In genomic region chr17:35000717-35001451, GRCm38 (mm10) we compare ENCODE assay signal across 8 mouse cellular contexts. TPM values are rescaled to one million over a fixed set of nuclear protein-coding genes. Genes with fewer than 3 reads are reported as not detected.
DNase-seq lines count a peak whose midpoint lies in the region; ATAC-seq lines count a peak whose summit lies in the region.

TSS of gene Vars (plus strand) at chr17:35000987.

- H3K4me1 ChIP-seq in forebrain, embryonic 14.5 days (ENCODE audit: control insufficient read depth, insufficient read depth, low read length) = peaks cover 12% of the 10 kb centered on the region
- peaks cover 76% of the 10 kb centered on the region for H3K4me1 ChIP-seq in liver, embryonic 15.5 days (replicated peaks)
- H3K4me1 ChIP-seq in neural tube, embryonic 11.5 days (ENCODE audit: control insufficient read depth, insufficient read depth, low read length) = peaks cover 11% of the 10 kb centered on the region
- peaks cover 36% of the 10 kb centered on the region for H3K4me1 ChIP-seq in stomach, embryonic 16.5 days (ENCODE audit: control insufficient read depth, insufficient read depth, low read length)

- H3K9me3 ChIP-seq in forebrain, embryonic 14.5 days (replicated peaks; ENCODE audit: control insufficient read depth, low read length) = no peaks in the 10 kb centered on the region
- no peaks in the 10 kb centered on the region for H3K9me3 ChIP-seq in liver, embryonic 15.5 days (replicated peaks)
- no peaks in the 10 kb centered on the region for H3K9me3 ChIP-seq in neural tube, embryonic 11.5 days (ENCODE audit: control insufficient read depth, low read length)
- no peaks in the 10 kb centered on the region for H3K9me3 ChIP-seq in stomach, embryonic 16.5 days (replicated peaks; ENCODE audit: control insufficient read depth, low read length)

- H3K4me2 ChIP-seq in forebrain, embryonic 14.5 days (ENCODE audit: low read length) = peak within 1 kb of the TSS; percentile 100
- H3K4me2 ChIP-seq in liver, embryonic 15.5 days = peak within 1 kb of the TSS; percentile 95
- H3K4me2 ChIP-seq in neural tube, embryonic 11.5 days (ENCODE audit: low read depth) = peak within 1 kb of the TSS; percentile 96
- H3K4me2 ChIP-seq in stomach, embryonic 16.5 days (ENCODE audit: low read depth, low read length) = peak within 1 kb of the TSS; percentile 98

- no peaks in the 10 kb centered on the region for H3K27me3 ChIP-seq in forebrain, embryonic 14.5 days (replicated peaks; ENCODE audit: control insufficient read depth, insufficient read depth, low read length)
- H3K27me3 ChIP-seq in liver, embryonic 15.5 days = no peaks in the 10 kb centered on the region
- no peaks in the 10 kb centered on the region for H3K27me3 ChIP-seq in neural tube, embryonic 11.5 days (ENCODE audit: control insufficient read depth, insufficient read depth, low read length)
- no peaks in the 10 kb centered on the region for H3K27me3 ChIP-seq in stomach, embryonic 16.5 days (ENCODE audit: control insufficient read depth, insufficient read depth, low read length)

- peaks cover 28% of the 10 kb centered on the region for H3K36me3 ChIP-seq in forebrain, embryonic 14.5 days (ENCODE audit: control insufficient read depth, insufficient read depth, low read length)
- peaks cover 51% of the 10 kb centered on the region for H3K36me3 ChIP-seq in liver, embryonic 15.5 days (replicated peaks)
- peaks cover 11% of the 10 kb centered on the region for H3K36me3 ChIP-seq in neural tube, embryonic 11.5 days (ENCODE audit: control insufficient read depth, insufficient read depth, low read length)
- peaks cover 16% of the 10 kb centered on the region for H3K36me3 ChIP-seq in stomach, embryonic 16.5 days (ENCODE audit: control insufficient read depth, insufficient read depth, low read length)

- peak within 1 kb of the TSS; percentile 93 for H3K9ac ChIP-seq in forebrain, embryonic 14.5 days (ENCODE audit: low read length)
- peak within 1 kb of the TSS; percentile 94 for H3K9ac ChIP-seq in liver, embryonic 15.5 days
- peak within 1 kb of the TSS; percentile 77 for H3K9ac ChIP-seq in neural tube, embryonic 11.5 days (ENCODE audit: low read length)
- peak within 1 kb of the TSS; percentile 92 for H3K9ac ChIP-seq in stomach, embryonic 16.5 days (ENCODE audit: low read length)

- DNase-seq in ES-CJ7 (ENCODE audit: low read depth, low spot score) = peak; percentile 89
- peak; percentile 78 for DNase-seq in cerebellum, adult 11 months
- peak; percentile 85 for DNase-seq in forebrain, embryonic 14.5 days (ENCODE audit: low spot score)
- DNase-seq in heart, postnatal 10 days = peak; percentile 92 to 93
- peak; percentile 90 to 94 for DNase-seq in kidney, postnatal 4 days
- peak; percentile 95 for DNase-seq in neural tube, embryonic 11.5 days (ENCODE audit: low spot score)

- peak within 1 kb of the TSS; percentile 96 for H3K27ac ChIP-seq in forebrain, embryonic 14.5 days (ENCODE audit: low read depth, low read length)
- H3K27ac ChIP-seq in liver, embryonic 15.5 days (replicated peaks) = peak within 1 kb of the TSS; percentile 97
- peak within 1 kb of the TSS; percentile 92 for H3K27ac ChIP-seq in neural tube, embryonic 11.5 days (ENCODE audit: low read depth, low read length)
- peak within 1 kb of the TSS; percentile 97 for H3K27ac ChIP-seq in stomach, embryonic 16.5 days (ENCODE audit: low read length)

- ATAC-seq in forebrain, embryonic 14.5 days = peak; percentile 93
- ATAC-seq in liver, embryonic 15.5 days (ENCODE audit: insufficient read depth) = peak; percentile 85
- peak; percentile 87 for ATAC-seq in neural tube, embryonic 11.5 days (ENCODE audit: insufficient read depth, low FRiP score, low TSS enrichment)
- ATAC-seq in stomach, embryonic 16.5 days (ENCODE audit: insufficient read depth, low FRiP score) = peak; percentile 92

- 1% methylated on average over 63 of the region's 83 CpGs for WGBS in forebrain, embryonic 14.5 days
- under 1% methylated on average over 81 of the region's 83 CpGs for WGBS in liver, embryonic 15.5 days (ENCODE audit: insufficient replicate concordance)
- WGBS in neural tube, embryonic 11.5 days = under 1% methylated on average over 79 of the region's 83 CpGs
- under 1% methylated on average over 83 of the region's 83 CpGs for WGBS in stomach, embryonic 16.5 days

- peak within 1 kb of the TSS; percentile 88 for H3K4me3 ChIP-seq in forebrain, embryonic 14.5 days (ENCODE audit: low read depth, low read length)
- H3K4me3 ChIP-seq in liver, embryonic 15.5 days (replicated peaks) = peak within 1 kb of the TSS; percentile 77
- peak within 1 kb of the TSS; percentile 76 for H3K4me3 ChIP-seq in neural tube, embryonic 11.5 days (ENCODE audit: low read depth, low read length)
- peak within 1 kb of the TSS; percentile 66 for H3K4me3 ChIP-seq in stomach, embryonic 16.5 days (replicated peaks; ENCODE audit: low read length)

- intact Hi-C loops in heart, postnatal 10 days (cut with DNase I) = loop anchor here (10.0 kb wide), 1 partner anchor 234 kb away; the partner anchor contains the start of genes Atp6v1g2 and Nfkbil1

RNA-seq across cellular contexts. Expression of gene Vars, which starts in this region (rescaled TPM):
- 42.4 and 53.9 TPM in 2 replicates for polyA plus RNA-seq in forebrain, embryonic 14.5 days (2014; fragmentation: Nextera tagmentation; extraction: Ambion mirVana)
- total RNA-seq in heart, postnatal 10 days (2021) = 10 to 100 TPM; 34.5 to 35.6 TPM
- 99.0 and 133 TPM in 2 replicates for polyA plus RNA-seq in liver, embryonic 15.5 days (2015; fragmentation: Nextera tagmentation; extraction: Ambion mirVana)
- polyA plus RNA-seq in neural tube, embryonic 11.5 days (2014; fragmentation: Nextera tagmentation; extraction: Ambion mirVana) = 109 and 114 TPM in 2 replicates
- 81.1 and 82.1 TPM in 2 replicates for polyA plus RNA-seq in stomach, embryonic 16.5 days (2015; fragmentation: Nextera tagmentation; extraction: Ambion mirVana)

Comparison
In these comparisons a context has a peak if more than half of its experiments do, and no peak if none do; other contexts are left out.
1. Peak in every context shown above with its lines: DNase-seq, ATAC-seq, H3K4me3 ChIP-seq and H3K27ac ChIP-seq.